Mouse (Mus musculus) liver, embryonic 11.5 days (tissue): ENCODE measurements around the gene Pdhx. TPM values are rescaled to one million over a fixed set of nuclear protein-coding genes. Genes with fewer than 3 reads are reported as not detected.

Source experiments
- ATAC-seq: fragments of 200-750 bp; cut with Nextera tagmentation; replicated peaks from 2 replicates; pipeline ENCODE4 v1.8.0; 2017; ENCODE audit warnings: moderate number of reproducible peaks, mild to moderate bottlenecking, moderate TSS enrichment, moderate library complexity; ENCODE audit not compliant: low FRiP score
- DNase-seq: peaks from one replicate; pipeline ENCODE4 v3.0.0-alpha.2; 2017; ENCODE audit warnings: low spot score
- H3K27ac ChIP-seq: fragments of 300-500 bp; sonication (generic); 2 replicates; pipeline ENCODE4 v1.5.1; 2014; ENCODE audit warnings: mild to moderate bottlenecking, low read depth, low read length, control low read depth
- H3K27me3 ChIP-seq: fragments of 300-500 bp; sonication (generic); replicated peaks from 2 replicates; pipeline ENCODE4 v1.6.1; 2014; ENCODE audit warnings: low read length, mixed read lengths; ENCODE audit not compliant: control insufficient read depth, insufficient read depth
- H3K36me3 ChIP-seq: fragments of 300-500 bp; sonication (generic); 2 replicates; pipeline ENCODE4 v1.6.1; 2014; ENCODE audit warnings: mild to moderate bottlenecking, low read length, moderate library complexity, mixed read lengths; ENCODE audit not compliant: control insufficient read depth, insufficient read depth
- H3K4me1 ChIP-seq: fragments of 300-500 bp; sonication (generic); replicated peaks from 2 replicates; pipeline ENCODE4 v1.6.1; 2014; ENCODE audit warnings: low read length, mixed read lengths; ENCODE audit not compliant: control insufficient read depth, insufficient read depth
- H3K4me2 ChIP-seq: fragments of 300-500 bp; sonication (generic); 2 replicates; pipeline ENCODE4 v1.6.1; 2014; ENCODE audit warnings: mild to moderate bottlenecking, control low read depth, moderate library complexity
- H3K4me3 ChIP-seq: fragments of 300-500 bp; sonication (generic); 2 replicates; pipeline ENCODE4 v1.5.1; 2014; ENCODE audit warnings: low read depth, low read length, control low read depth
- H3K9ac ChIP-seq: fragments of 300-500 bp; sonication (generic); 2 replicates; pipeline ENCODE4 v1.6.1; 2014; ENCODE audit warnings: low read depth, low read length, control low read depth
- H3K9me3 ChIP-seq: fragments of 300-500 bp; sonication (generic); 2 replicates; pipeline ENCODE4 v1.6.1; 2016; ENCODE audit warnings: low read length, inconsistent platforms, mixed read lengths; ENCODE audit not compliant: control insufficient read depth
- WGBS: fragments of 180-500 bp; shearing (Covaris S2); extraction: QIAGEN DNeasy Blood & Tissue Kit; methylation state at CpG from one replicate; pipeline ENCODE4 v1.1.7; 2014; 5-methylcytosine and 5-hydroxymethylcytosine counted together
- polyA plus RNA-seq: library from polyadenylated mRNA; unstranded; fragments of >200 nt; fragmentation: Nextera tagmentation; extraction: Ambion mirVana; gene quantifications from 2 replicates; pipeline ENCODE4 v1.2.1, GENCODE M21; 2014

Gene Pdhx
- polyA plus RNA-seq, 1 experiment from 2014 or later = 36.8 TPM

DNA sequence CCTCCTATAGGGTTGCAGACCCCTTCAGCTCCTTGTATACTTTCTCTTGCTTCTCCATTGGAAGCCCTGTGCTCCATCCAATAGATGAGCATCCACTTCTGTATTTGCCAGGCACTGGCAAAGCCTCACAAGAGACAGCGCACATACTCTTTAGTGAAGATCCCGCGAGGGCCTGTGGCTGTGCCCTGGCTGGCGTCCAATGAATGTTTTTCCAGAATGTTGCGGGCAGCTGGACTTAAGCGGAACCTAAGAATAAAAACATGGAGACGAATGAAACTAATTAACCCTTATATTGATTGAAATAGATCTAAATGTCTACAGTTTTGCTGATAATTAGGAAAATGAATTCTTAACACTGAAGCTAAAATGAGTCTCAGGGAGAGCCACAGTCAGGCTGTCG, 32.4 kb downstream of the Pdhx start:
- H3K4me3 ChIP-seq = no peak overlapping the region
- H3K27me3 ChIP-seq = no peaks in the 10 kb centered on the region
- H3K36me3 ChIP-seq = no peaks in the 10 kb centered on the region
- H3K9me3 ChIP-seq = no peaks in the 10 kb centered on the region
- 93% methylated on average over 8 of the region's 8 CpGs for WGBS
- no peak overlapping the region for H3K4me2 ChIP-seq
- ATAC-seq (no peak), DNase-seq (no peak)
- H3K9ac ChIP-seq = no peak overlapping the region
- H3K27ac ChIP-seq = no peak overlapping the region
- no peaks in the 10 kb centered on the region for H3K4me1 ChIP-seq

DNA sequence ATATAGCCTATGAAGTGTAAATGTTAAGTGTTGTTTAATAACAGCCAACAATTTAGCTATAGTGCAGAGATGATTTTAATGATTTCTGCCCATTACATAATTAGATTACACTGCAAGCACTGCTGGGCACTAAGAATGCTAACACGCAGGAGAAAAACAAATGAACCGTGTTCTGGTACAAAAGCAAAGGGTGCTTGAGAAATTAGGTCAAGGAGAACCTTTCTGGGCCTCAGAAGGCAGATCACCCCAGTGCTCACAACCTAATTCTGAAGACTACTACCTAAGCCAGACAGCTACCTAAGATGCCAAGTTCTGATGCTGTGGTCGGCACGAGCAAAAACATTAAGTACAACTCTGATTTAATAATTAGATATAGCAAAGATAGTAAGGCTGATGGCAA, 35.5 kb downstream of the Pdhx start:
- Histone ChIP-seq H3K27ac (no peak overlapping the region), H3K4me1 (no peaks in the 10 kb centered on the region), H3K9ac (no peak overlapping the region), H3K4me3 (no peak overlapping the region), H3K4me2 (no peak overlapping the region), H3K27me3 (no peaks in the 10 kb centered on the region), H3K9me3 (no peaks in the 10 kb centered on the region), H3K36me3 (peaks cover 1% of the 10 kb centered on the region; the same call in 1 of the 2 replicates)
- ATAC-seq (no peak), DNase-seq (no peak)
- 90% methylated on average over 4 of the region's 4 CpGs for WGBS

DNA sequence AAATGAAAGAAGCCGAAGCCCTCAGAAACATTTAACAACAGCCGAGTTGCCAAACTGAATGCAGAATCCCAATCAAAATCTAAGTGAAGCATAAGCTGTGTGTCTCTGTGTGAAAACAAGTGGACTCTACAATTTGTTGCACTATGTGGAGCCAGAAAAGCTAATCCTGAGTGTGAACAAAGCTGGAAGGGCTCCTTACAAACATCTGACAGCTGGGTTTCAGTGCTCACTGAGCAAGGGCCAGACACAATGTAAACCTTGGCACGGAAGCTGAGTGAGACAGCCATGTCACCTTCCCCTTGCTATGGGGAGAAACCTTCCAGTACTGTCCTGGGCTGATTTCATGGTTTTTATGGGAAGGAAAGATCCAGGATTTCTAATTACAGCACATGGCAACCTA, 50.6 kb downstream of the Pdhx start:
- Histone ChIP-seq H3K4me3 (no peak overlapping the region), H3K4me1 (no peaks in the 10 kb centered on the region; the same call in 1 of the 2 replicates), H3K36me3 (no peaks in the 10 kb centered on the region), H3K27ac (no peak overlapping the region), H3K9ac (no peak overlapping the region), H3K9me3 (no peaks in the 10 kb centered on the region), H3K4me2 (no peak overlapping the region), H3K27me3 (no peaks in the 10 kb centered on the region)
- WGBS = 92% methylated on average over 3 of the region's 3 CpGs
- ATAC-seq (no peak), DNase-seq (no peak)

DNA sequence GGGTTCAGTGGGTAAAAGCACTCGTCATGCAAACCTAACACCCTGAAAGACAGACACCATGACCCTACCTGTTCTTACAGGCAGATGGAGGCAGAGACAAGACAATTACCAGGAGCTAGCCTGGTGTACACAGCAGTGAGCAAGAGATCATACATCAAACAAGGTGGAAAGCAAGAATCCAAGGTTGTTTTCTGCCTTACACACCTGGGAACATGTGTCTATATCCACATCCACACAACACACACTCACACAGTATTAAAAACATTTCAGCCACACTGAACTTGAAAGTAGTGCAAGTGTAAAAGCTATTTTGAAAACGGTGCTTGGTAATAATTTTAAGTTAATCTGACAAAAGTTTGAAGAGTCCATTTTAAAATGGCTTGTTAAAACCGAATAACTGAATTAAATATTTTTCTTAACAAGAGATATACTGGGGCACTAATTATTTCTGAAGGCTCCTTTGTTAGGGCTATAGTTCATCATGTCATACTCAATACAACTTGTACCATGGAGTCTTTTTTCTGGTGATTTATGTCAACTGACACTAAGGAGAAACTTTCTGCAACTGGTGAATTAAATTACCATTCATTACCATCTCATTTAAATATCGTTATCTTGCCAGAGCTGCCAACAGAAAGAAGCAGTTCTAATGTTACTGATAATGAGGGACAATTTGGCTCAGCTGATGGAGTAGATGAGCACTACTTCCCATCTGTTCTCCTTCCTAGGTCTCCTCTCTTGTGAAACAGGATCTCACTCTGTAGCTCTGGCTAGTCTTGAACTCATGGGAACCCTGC, 52.9 kb downstream of the Pdhx start:
- Histone ChIP-seq H3K4me3 (no peak overlapping the region), H3K4me1 (peaks cover 5% of the 10 kb centered on the region), H3K9ac (no peak overlapping the region), H3K9me3 (no peaks in the 10 kb centered on the region), H3K27ac (no peak overlapping the region), H3K36me3 (no peaks in the 10 kb centered on the region), H3K4me2 (no peak overlapping the region), H3K27me3 (no peaks in the 10 kb centered on the region)
- ATAC-seq (no peak), DNase-seq (no peak)
- 82% methylated on average over 4 of the region's 4 CpGs for WGBS

DNA sequence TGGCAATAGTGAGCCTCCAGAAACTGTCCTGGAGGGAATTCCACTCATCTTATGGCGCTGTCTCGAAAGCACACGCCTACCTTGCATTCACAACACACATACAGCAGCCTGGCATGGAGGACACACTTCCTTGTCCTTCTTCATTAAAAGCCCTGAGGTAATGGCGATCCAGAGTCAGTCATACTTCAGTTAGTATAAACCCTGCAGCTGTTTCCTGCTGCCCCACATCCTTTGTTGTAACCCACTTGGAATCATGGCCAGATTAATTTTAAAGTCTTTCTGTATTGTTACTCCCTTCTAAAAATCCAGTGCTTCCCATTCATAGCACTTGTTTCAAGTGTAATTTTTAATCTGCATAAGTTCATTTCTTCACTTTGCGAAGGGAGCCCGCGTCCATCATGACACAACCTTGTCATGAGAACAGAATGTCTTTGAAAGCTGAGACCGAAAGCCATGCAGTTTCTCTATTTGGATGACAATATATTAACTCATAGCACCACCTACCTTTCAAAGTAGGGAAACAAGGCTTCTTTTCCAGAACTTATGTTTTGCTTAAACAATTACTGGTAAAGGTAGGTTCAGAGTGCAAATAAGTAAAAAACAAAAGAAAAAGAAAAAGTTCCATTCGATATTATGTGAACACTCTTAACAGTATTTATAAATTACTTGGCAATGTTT, 54.4 kb downstream of the Pdhx start:
- Histone ChIP-seq H3K9me3 (no peaks in the 10 kb centered on the region), H3K4me2 (no peak overlapping the region), H3K4me3 (no peak overlapping the region), H3K27me3 (no peaks in the 10 kb centered on the region), H3K36me3 (no peaks in the 10 kb centered on the region), H3K9ac (no peak overlapping the region), H3K27ac (no peak overlapping the region), H3K4me1 (peaks cover 5% of the 10 kb centered on the region)
- WGBS = 78% methylated on average over 9 of the region's 9 CpGs
- ATAC-seq = no peak
- DNase-seq = no peak

DNA sequence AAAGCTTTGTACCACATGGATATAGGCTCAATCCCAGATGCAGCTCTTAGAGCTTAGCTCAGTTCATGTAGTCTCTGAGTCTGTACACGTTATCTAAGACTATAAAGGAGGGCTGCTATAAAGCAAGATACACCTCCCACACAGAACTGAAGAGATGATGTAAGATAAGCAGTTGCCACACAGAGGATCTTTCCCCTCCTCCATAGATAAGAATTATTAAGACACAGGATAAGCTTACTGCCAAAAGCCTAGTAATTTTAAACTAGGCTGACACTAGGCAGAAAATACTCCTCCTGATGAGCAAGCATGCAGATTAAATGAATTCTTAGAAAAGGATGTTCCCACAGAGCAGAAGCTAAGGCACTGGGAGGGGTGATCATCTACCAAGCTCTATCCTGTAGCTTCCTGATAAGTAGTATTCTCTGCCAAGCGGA, 55.9 kb downstream of the Pdhx start:
- H3K4me2 ChIP-seq = no peak overlapping the region
- H3K36me3 ChIP-seq = no peaks in the 10 kb centered on the region
- H3K27me3 ChIP-seq = no peaks in the 10 kb centered on the region
- H3K9me3 ChIP-seq = no peaks in the 10 kb centered on the region
- peaks cover 5% of the 10 kb centered on the region for H3K4me1 ChIP-seq
- no peak overlapping the region for H3K9ac ChIP-seq
- DNase-seq (no peak), ATAC-seq (peak; percentile 88)
- H3K4me3 ChIP-seq = no peak overlapping the region
- 55% methylated on average over 2 of the region's 2 CpGs for WGBS
- H3K27ac ChIP-seq = no peak overlapping the region

DNA sequence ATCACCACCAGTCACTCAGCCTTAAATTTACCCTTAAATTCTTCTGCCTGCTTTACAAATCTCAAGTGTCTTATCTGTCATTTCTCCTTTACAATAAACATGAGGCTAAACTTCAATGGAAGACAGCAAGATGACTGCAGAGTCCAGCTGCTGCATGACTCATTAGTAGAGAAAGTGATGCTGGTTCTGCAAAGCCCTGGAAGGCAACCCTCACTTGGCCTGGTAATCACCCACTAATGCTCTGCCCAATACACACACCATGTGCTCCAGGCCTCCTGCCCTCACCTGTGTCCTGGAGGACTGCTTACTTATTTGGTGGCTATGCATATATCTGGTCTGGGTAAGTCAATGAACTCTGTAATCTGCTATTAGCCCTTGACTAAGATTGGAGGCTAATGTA, 57.2 kb downstream of the Pdhx start:
- H3K9me3 ChIP-seq = no peaks in the 10 kb centered on the region
- H3K27ac ChIP-seq = no peak overlapping the region
- no peaks in the 10 kb centered on the region for H3K27me3 ChIP-seq
- peaks cover 5% of the 10 kb centered on the region for H3K4me1 ChIP-seq
- H3K4me2 ChIP-seq = no peak overlapping the region
- no peak overlapping the region for H3K9ac ChIP-seq
- H3K4me3 ChIP-seq = no peak overlapping the region
- ATAC-seq (no peak), DNase-seq (no peak)
- no peaks in the 10 kb centered on the region for H3K36me3 ChIP-seq

DNA sequence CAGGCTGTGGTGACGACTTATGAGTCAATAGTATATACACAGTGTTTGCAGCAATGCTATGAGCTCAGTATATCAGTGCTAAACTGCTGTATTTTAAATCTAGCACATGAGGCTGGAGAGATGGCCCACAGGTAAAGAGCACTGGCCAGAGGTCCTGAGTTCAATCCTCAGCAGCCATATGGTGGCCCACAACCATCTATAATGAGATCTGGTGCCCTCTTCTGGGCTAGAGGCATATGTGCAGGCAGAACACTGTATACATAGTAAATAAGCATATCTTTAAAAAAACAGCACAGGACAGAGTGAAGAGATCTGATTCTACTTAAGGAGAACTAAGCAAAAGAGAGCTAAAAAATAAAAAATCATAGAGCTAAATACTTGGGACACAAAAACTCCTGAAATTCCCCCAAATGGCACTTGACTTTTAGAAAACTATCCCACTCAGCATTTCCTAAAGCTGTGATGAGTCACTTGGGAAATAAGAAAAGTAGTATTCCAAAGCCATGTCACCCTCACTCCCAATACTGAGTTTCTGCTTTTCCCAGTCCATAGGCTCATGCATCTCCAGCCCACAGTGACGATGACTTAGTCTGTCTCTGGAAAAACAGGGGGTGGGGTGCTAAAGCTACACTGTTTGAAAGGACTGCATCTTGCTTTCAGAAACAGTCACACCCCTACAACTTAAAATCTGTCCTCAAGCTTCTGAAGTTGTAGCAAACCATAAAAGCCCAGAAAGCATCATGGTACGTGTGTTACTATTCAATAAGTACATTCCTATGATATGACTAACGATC, 60.3 kb downstream of the Pdhx start:
- Histone ChIP-seq H3K4me2 (no peak overlapping the region), H3K9ac (no peak overlapping the region), H3K36me3 (no peaks in the 10 kb centered on the region), H3K27ac (no peak overlapping the region), H3K9me3 (no peaks in the 10 kb centered on the region), H3K27me3 (no peaks in the 10 kb centered on the region), H3K4me3 (no peak overlapping the region), H3K4me1 (peaks cover 5% of the 10 kb centered on the region)
- DNase-seq (no peak), ATAC-seq (no peak)
- WGBS = 87% methylated on average over 4 of the region's 4 CpGs
